Mouse (Mus musculus): ENCODE measurements at regions not wholly inside any gene's neighbourhood (a gene's known extent, or its start where the extent isn't known, plus 50 kb on each side); places are given as distances from the start of the nearest gene placed in this dataset.

DNA sequence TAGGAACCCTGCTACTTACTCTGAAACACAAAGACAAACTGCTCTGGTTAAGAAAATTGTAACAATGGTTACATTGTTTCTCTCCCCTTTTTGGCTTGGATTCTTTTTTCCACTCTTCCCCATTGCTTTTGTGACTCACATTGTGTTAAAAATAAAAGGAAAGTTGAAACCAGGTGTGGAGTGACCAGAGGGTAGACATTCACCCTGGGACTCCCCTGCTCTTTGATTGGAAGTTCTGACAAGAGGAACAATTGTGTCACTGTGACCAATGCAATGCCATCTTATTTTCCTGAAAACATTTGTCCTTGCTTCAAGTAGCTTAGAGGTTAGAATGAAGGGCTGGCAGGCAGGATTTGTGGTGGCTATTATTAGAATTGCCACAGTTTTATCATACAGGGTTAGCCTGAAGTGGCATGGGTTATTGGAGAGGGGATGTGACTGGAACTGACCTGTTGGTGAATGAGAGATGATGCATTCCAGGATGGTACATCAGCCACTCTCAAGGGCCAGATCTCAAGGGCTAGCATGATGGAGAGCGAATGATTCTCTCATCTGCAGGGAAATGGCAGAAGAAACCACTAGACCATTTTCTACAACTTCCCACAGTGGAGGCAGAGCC is 112.6 kb upstream of the Tbl1xr1 start:
- Histone ChIP-seq H3K9ac (replicated peaks) (no peak overlapping the region), H3K4me2 (no peak overlapping the region), H3K27me3 (replicated peaks) (no peaks in the 10 kb centered on the region), H3K4me1 (0 out of 2 replicates have a peak, but pooled peaks cover 5% of the 10 kb centered on the region), H3K9me3 (replicated peaks) (no peaks in the 10 kb centered on the region), H3K27ac (replicated peaks) (no peak overlapping the region), H3K36me3 (no peaks in the 10 kb centered on the region), H3K4me3 (replicated peaks) (no peak overlapping the region)
- no peak for ATAC-seq (ENCODE audit: low FRiP score)
- WGBS = 81% methylated on average over 1 of the region's 1 CpGs

DNA sequence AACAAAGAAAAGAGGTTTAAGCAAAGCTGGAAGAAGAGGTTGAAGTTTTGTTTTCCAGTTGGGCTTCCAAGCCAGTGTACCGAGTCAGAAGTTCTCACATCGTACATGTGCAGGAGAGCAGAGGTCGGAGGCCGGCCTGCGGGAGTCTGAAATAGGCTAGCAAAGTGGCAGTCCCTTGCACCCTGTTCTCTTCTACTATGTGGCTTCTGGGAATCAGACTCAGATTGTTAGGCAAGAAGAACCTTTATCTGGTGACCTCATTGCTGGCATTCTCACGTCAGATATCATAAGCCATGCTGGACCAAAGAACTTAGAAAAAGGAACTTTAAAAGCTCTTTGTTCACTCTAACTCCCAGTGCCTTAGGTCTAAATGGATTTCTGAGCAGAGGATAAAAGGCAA is 112.0 kb upstream of the Tbl1xr1 start:
- Histone ChIP-seq H3K9ac (replicated peaks) (no peak overlapping the region), H3K36me3 (no peaks in the 10 kb centered on the region), H3K9me3 (replicated peaks) (no peaks in the 10 kb centered on the region), H3K4me1 (0 out of 2 replicates have a peak, but pooled peaks cover 5% of the 10 kb centered on the region), H3K27me3 (replicated peaks) (no peaks in the 10 kb centered on the region), H3K4me2 (no peak overlapping the region), H3K27ac (replicated peaks) (no peak overlapping the region), H3K4me3 (replicated peaks) (no peak overlapping the region)
- WGBS = 92% methylated on average over 6 of the region's 6 CpGs
- ATAC-seq (ENCODE audit: low FRiP score) = no peak

DNA sequence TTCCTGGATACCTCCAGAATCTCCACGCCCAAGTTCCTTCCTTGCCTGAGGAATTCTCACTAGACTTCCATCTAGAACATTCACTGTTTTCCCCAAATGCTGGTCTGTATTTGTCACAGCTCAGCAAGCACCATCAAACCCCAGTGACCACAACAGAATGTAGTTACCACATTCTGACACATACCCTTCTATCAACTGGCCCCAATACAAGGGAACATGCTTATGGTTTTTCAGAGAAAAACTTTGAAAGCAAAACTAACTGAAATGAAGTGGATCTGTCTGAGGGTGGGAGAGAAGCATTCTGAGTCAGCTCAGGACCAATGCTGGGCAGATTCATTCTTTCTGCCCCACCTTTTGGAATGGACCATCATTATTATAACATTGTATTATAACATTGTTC is 110.9 kb upstream of the Tbl1xr1 start:
- 0 out of 2 replicates have a peak, but pooled peaks cover 5% of the 10 kb centered on the region for H3K4me1 ChIP-seq
- H3K4me2 ChIP-seq = no peak overlapping the region
- no peak for ATAC-seq (ENCODE audit: low FRiP score)
- no peak overlapping the region for H3K4me3 ChIP-seq (replicated peaks)
- no peak overlapping the region for H3K27ac ChIP-seq (replicated peaks)
- no peaks in the 10 kb centered on the region for H3K27me3 ChIP-seq (replicated peaks)
- no peaks in the 10 kb centered on the region for H3K36me3 ChIP-seq
- no peak overlapping the region for H3K9ac ChIP-seq (replicated peaks)
- no peaks in the 10 kb centered on the region for H3K9me3 ChIP-seq (replicated peaks)
- 93% methylated on average over 1 of the region's 1 CpGs for WGBS

DNA sequence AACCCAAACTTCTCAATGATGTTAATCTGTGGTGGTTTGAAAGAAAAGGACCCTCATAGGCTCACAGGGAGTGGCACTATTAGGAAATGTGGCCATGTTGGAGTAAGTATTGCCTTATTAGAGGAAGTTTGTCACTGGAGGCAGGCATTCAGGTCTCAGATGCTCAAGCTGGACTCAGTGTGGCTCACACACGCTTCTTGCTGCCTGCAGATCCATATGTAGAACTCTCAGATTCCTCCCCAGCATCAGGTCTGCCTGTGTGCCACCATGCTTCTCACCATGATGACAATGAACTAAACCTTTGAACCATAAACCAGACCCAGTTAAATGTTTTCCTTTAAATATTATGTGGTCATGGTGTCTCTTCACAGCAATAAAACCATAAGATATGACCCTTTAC is 104.7 kb upstream of the Tbl1xr1 start:
- Histone ChIP-seq H3K9ac (replicated peaks) (no peak overlapping the region), H3K27ac (replicated peaks) (no peak overlapping the region), H3K4me3 (replicated peaks) (no peak overlapping the region), H3K4me1 (no peaks in the 10 kb centered on the region), H3K36me3 (no peaks in the 10 kb centered on the region), H3K27me3 (replicated peaks) (no peaks in the 10 kb centered on the region), H3K4me2 (no peak overlapping the region), H3K9me3 (replicated peaks) (no peaks in the 10 kb centered on the region)
- no peak for ATAC-seq (ENCODE audit: low FRiP score)
- 92% methylated on average over 1 of the region's 1 CpGs for WGBS

DNA sequence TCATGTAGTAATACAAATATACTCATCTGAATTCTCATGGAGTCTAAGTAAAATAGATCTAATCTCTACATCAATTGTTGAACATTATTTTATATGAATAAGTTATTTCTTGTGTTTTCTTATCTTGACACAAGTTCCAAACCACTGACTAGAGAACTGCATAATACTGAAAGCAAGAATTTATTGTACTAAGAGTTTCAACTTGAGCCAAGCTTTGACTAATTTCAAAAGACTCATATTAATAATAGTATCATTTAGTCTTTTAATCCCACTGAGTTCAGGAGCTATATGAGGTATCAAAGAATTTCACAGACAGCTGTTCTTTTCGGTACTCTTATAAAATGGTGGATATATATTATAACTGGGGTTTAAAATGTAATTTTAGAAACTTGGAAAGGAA is 103.3 kb upstream of the Tbl1xr1 start:
- H3K4me1 ChIP-seq = no peaks in the 10 kb centered on the region
- H3K4me2 ChIP-seq = no peak overlapping the region
- WGBS = 90% methylated on average over 1 of the region's 1 CpGs
- no peaks in the 10 kb centered on the region for H3K36me3 ChIP-seq
- no peak overlapping the region for H3K4me3 ChIP-seq (replicated peaks)
- H3K9ac ChIP-seq (replicated peaks) = no peak overlapping the region
- H3K27ac ChIP-seq (replicated peaks) = no peak overlapping the region
- no peaks in the 10 kb centered on the region for H3K9me3 ChIP-seq (replicated peaks)
- no peak for ATAC-seq (ENCODE audit: low FRiP score)
- H3K27me3 ChIP-seq (replicated peaks) = no peaks in the 10 kb centered on the region

DNA sequence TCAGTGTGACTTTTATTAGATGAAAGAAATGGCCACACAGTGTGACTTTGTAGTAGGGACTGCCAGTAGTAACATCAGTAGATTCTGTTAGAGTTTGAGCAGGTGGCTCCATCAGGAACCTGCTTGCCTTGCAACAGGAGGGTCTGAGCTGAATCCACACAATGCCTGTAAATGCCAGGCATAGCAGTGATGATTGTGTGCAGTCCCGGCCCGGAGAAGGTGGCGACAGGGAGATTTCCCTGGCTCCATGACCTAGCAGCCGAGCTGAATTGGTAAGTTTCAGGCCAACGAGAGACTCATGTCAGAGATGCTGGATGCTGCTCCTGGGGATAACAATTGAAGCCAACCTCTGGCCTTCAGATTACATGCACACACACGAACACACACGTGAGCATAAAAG is 102.8 kb upstream of the Tbl1xr1 start:
- no peak for ATAC-seq (ENCODE audit: low FRiP score)
- H3K27ac ChIP-seq (replicated peaks) = no peak overlapping the region
- 84% methylated on average over 7 of the region's 7 CpGs for WGBS
- H3K4me2 ChIP-seq = no peak overlapping the region
- H3K4me1 ChIP-seq = no peaks in the 10 kb centered on the region
- H3K27me3 ChIP-seq (replicated peaks) = no peaks in the 10 kb centered on the region
- H3K36me3 ChIP-seq = no peaks in the 10 kb centered on the region
- no peaks in the 10 kb centered on the region for H3K9me3 ChIP-seq (replicated peaks)
- H3K4me3 ChIP-seq (replicated peaks) = no peak overlapping the region
- H3K9ac ChIP-seq (replicated peaks) = no peak overlapping the region

DNA sequence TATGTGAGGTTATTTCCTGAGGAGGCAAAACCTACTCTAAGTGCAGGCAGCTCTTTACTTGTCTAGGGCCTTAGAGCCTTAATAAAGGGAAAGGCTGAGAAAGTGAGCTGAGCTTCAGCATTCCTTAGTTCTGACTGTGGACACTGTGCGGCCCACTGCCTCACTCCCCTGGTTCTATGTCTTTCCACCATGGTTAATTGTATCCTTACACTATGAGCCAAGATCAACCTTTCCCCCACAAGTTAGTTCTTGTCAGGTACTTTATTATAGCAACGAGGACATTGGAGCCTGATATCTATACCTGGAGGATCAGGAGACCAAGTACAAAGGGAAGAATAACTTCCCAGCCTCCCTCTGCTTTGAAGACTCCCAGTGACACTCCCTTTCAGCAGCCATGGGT is 101.7 kb upstream of the Tbl1xr1 start:
- Histone ChIP-seq H3K36me3 (no peaks in the 10 kb centered on the region), H3K27ac (replicated peaks) (no peak overlapping the region), H3K27me3 (replicated peaks) (no peaks in the 10 kb centered on the region), H3K4me1 (no peaks in the 10 kb centered on the region), H3K9me3 (replicated peaks) (no peaks in the 10 kb centered on the region), H3K4me3 (replicated peaks) (no peak overlapping the region), H3K4me2 (no peak overlapping the region), H3K9ac (replicated peaks) (no peak overlapping the region)
- no peak for ATAC-seq (ENCODE audit: low FRiP score)
- WGBS = 88% methylated on average over 2 of the region's 2 CpGs

DNA sequence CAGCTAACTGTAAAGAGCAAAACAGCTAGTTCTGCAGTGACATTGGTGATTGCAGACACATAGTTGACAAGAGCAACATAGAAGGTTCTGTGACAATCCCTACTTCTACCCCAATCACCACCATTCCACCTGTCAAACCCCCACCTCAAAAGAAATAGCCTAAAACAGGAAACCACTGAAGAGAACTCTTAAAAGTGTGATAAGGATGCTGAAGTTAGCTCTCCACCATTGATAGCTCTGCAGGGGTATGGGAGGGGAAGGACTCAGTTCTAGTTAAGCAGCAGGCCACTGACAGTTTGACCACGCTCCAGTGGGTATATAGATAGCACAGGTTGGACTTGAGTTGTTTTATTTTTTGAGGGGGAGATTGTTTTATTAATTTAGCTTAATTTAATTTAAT is 98.7 kb upstream of the Tbl1xr1 start:
- Histone ChIP-seq H3K27me3 (replicated peaks) (no peaks in the 10 kb centered on the region), H3K27ac (replicated peaks) (no peak overlapping the region), H3K36me3 (no peaks in the 10 kb centered on the region), H3K4me2 (no peak overlapping the region), H3K9ac (replicated peaks) (no peak overlapping the region), H3K9me3 (replicated peaks) (no peaks in the 10 kb centered on the region), H3K4me3 (replicated peaks) (no peak overlapping the region), H3K4me1 (no peaks in the 10 kb centered on the region)
- ATAC-seq (ENCODE audit: low FRiP score) = no peak
- WGBS = 86% methylated on average over 1 of the region's 1 CpGs

DNA sequence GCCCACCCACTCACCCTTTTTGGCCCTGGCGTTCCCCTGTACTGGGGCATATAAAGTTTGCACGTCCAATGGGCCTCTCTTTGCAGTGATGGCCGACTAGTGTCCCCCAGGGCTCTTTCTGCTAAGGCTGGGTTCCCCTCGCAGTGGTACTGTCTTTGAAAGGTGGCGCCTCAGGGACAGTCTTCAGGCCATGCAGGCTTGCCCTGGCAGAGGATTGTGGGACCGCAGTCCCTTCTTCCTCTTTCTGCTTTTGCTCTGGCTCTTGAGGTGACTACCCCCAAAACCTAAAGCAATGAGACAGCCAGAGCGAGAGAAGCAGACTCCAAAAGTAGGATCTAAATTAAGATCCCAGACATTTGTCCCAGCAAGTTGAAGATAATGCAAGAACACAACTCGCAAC is 93.5 kb upstream of the Tbl1xr1 start:
- H3K4me3 ChIP-seq (replicated peaks) = no peak overlapping the region
- H3K27ac ChIP-seq (replicated peaks) = no peak overlapping the region
- H3K36me3 ChIP-seq = no peaks in the 10 kb centered on the region
- 89% methylated on average over 8 of the region's 8 CpGs for WGBS
- no peaks in the 10 kb centered on the region for H3K4me1 ChIP-seq
- no peak overlapping the region for H3K4me2 ChIP-seq
- no peaks in the 10 kb centered on the region for H3K27me3 ChIP-seq (replicated peaks)
- ATAC-seq (ENCODE audit: low FRiP score) = no peak
- no peak overlapping the region for H3K9ac ChIP-seq (replicated peaks)
- H3K9me3 ChIP-seq (replicated peaks) = no peaks in the 10 kb centered on the region

DNA sequence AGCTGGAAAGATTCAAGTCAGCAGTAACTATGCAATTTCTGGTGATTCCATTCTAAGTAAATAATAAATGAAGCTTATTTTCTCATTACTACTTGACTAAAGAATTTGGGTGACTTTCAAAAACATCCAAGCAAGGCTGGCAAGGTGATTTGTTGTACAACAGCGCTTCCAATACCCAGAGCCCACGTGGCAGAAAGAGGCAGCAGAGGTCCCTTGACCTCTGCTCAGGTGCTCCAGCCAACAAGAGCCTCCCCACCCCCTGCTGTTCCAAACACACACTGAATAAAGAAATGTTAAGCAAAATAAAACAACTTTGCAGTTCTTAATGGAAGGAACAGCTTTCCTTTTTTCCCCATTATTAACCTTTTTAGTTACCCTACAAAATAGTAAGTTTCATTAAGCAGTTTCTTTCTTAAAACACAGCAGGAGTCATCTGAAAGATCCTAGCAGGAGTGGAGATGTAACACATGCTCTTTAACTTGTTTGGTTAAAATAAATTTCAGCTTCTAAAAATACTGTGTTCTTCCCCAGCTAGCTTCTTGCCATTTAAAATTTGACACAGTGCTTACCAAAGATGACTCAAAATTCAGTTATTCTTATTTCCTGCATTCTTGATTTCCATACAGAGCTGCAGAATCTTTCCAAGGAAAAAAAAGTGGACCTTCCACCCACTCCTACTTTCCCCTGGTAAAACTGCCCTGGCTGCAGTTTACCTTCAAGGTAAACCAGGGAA is 92.3 kb upstream of the Tbl1xr1 start:
- no peaks in the 10 kb centered on the region for H3K4me1 ChIP-seq
- no peak for ATAC-seq (ENCODE audit: low FRiP score)
- 41% methylated on average over 2 of the region's 2 CpGs for WGBS
- H3K27ac ChIP-seq (replicated peaks) = no peak overlapping the region
- no peaks in the 10 kb centered on the region for H3K36me3 ChIP-seq
- no peaks in the 10 kb centered on the region for H3K27me3 ChIP-seq (replicated peaks)
- H3K4me3 ChIP-seq (replicated peaks) = no peak overlapping the region
- H3K9me3 ChIP-seq (replicated peaks) = no peaks in the 10 kb centered on the region
- no peak overlapping the region for H3K9ac ChIP-seq (replicated peaks)
- no peak overlapping the region for H3K4me2 ChIP-seq

DNA sequence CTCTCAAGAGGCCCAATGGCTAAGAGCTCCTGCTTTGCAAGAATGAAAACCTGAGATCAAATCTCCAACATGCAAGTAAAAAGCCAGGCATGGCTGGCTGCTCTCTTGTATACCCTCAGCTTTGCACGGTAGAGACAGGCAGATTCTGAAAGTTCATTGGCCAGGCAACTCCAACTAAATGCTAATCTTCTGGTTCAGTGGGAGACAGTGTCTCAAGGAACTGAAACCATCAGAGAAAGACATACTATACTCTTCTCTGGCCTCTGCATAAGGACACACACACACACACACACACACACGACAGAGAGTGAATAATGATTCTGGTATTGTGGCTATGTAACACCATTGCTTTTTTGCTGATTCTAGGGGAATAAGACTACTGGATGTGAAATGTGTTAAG is 91.6 kb upstream of the Tbl1xr1 start:
- Histone ChIP-seq H3K4me1 (no peaks in the 10 kb centered on the region), H3K9ac (replicated peaks) (no peak overlapping the region), H3K27me3 (replicated peaks) (no peaks in the 10 kb centered on the region), H3K9me3 (replicated peaks) (no peaks in the 10 kb centered on the region), H3K36me3 (no peaks in the 10 kb centered on the region), H3K27ac (replicated peaks) (no peak overlapping the region), H3K4me3 (replicated peaks) (no peak overlapping the region), H3K4me2 (no peak overlapping the region)
- 78% methylated on average over 2 of the region's 2 CpGs for WGBS
- no peak for ATAC-seq (ENCODE audit: low FRiP score)

DNA sequence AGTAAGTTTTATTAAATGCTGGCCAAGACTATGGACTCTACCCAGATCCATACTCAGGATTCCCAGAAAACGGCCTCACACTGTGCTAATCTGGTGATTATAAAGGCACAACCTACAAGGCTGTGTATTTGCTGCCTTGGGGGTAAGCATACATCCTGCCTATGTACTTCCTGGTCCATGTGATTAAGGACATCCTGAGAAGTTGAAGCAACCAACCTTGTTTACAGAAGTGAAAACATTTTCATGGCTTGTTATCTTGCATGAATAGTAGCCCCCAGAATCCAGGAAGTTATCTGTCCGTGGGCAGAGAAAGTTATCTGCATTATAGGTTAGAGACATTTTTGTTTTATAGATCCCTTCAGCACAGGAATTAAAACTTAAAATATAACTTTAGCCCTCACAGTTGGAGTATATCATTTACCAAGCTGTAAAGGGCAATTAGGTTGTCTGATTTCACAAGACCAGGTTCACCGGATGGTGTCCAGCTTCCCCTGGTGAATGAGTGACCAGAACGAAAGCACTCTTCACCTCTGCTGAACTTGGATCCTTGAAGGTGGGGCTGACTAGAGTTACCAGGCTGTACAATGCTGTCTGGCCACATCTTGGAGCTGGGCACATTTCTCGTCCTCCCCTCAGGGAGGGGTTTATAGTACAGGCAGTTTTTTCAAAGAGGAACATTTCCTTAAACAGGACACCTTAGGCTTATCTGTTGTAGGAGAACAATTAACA is 90.1 kb upstream of the Tbl1xr1 start:
- H3K4me2 ChIP-seq = no peak overlapping the region
- no peak overlapping the region for H3K4me3 ChIP-seq (replicated peaks)
- H3K36me3 ChIP-seq = no peaks in the 10 kb centered on the region
- no peaks in the 10 kb centered on the region for H3K27me3 ChIP-seq (replicated peaks)
- no peaks in the 10 kb centered on the region for H3K9me3 ChIP-seq (replicated peaks)
- H3K27ac ChIP-seq (replicated peaks) = no peak overlapping the region
- no peak for ATAC-seq (ENCODE audit: low FRiP score)
- H3K4me1 ChIP-seq = no peaks in the 10 kb centered on the region
- no peak overlapping the region for H3K9ac ChIP-seq (replicated peaks)
- WGBS = 87% methylated on average over 5 of the region's 5 CpGs
